Mouse (Mus musculus) megakaryocyte progenitor cell, adult 5-6 weeks (primary cell): ENCODE data around the gene Ulk3. TPM values are rescaled to one million over a fixed set of nuclear protein-coding genes. Genes with fewer than 3 reads are reported as not detected.

Source experiments
- ATAC-seq: replicated peaks from 2 replicates; pipeline ENCODE4 v1.8.0; 2016; ENCODE audit warnings: mild to moderate bottlenecking, moderate TSS enrichment, inconsistent platforms; ENCODE audit not compliant: poor library complexity
- total RNA-seq, 2 experiments: library from RNA; stranded (forward) in 1 of 2; stranded (reverse) in 1 of 2; fragments of 157-497, 149-512 nt in 1 of 2; fragments of 200-1000 nt in 1 of 2; gene quantifications; 2 replicates each; pipeline versions ENCODE4 v1.2.3 to v1.2.4; 2015 to 2017

Gene Ulk3
- total RNA-seq, 2 experiments from 2014 or later, result 1.8 to 4.0 TPM

DNA sequence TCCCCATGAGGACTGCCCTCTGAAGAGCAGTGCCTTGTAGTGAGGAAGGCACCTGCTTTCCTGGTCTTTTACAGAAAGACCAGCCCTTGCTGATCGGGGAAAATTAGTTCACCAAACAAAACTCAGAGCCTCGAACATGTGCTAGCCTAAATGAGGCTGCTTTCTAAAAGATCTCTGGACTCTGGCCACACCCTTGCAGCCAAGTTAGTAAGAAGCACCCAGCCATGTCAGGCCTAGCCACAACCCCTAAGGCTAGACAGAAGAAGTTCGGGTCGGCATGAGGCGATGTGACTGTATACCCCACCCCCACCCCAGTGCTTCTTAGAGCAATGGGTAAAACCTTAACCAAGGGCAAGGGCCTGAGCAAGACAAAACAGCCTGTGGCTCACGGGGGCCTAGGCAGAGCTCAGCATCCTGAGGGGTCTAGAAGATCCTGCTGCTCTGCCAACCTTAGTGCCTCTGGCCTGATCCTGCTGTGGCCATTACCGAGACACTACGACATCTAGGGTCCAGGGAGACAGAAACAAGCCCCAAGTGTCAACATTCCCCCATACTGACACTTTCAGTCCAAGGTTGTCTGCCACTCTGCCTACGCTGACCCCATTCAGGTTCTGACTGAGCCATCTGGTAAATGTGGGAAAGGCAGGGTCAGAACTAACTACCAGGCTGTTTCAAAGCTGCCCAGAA, 54.1 kb downstream of the Ulk3 start:
- no peak for ATAC-seq

DNA sequence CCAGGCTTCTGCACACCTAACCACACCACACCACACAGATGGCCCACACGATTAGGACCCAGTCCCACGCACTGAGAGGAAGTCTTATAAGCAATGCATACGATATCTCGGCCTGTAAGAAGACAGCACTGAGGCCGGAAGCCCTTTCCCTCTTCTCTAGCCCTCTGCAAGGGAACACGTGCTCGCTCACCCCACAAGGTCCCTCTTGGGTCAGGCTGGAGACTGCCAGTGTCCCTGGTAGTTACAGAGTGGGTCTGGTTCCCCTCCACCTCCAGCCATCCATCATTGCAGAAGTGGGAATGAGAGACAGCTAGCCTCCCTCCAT, 54.6 kb downstream of the Ulk3 start:
- ATAC-seq, result peak; percentile 27

- ATAC-seq, result no peak
Measured at GRCm38 (mm10) chr9:57644442-57644943, 55.2 kb downstream of the Ulk3 start.

- ATAC-seq, result peak; percentile 61
Measured at GRCm38 (mm10) chr9:57644944-57645893, 56.0 kb downstream of the Ulk3 start.

Other genes with a start within 250 kb of the Ulk3 start
- gene Ppcdc, start 149.3 kb upstream of the Ulk3 start, total RNA-seq (2015), result 13.4 and 15.4 TPM in 2 replicates
- 15.9 and 19.1 TPM in 2 replicates for gene Ppcdc, start 149.3 kb upstream of the Ulk3 start, total RNA-seq (2017)
- 0.77 and 1.9 TPM in 2 replicates for gene Scamp5, start 121.4 kb upstream of the Ulk3 start, total RNA-seq (2015)
- gene Scamp5, start 121.4 kb upstream of the Ulk3 start, total RNA-seq (2017), result 1.1 and 1.8 TPM in 2 replicates
- 0.12 and 0.30 TPM in 2 replicates for gene Rpp25, start 85.4 kb upstream of the Ulk3 start, total RNA-seq (2015)
- 0.20 TPM in 1 of 2 replicates, not detected in the other for gene Rpp25, start 85.4 kb upstream of the Ulk3 start, total RNA-seq (2017)
- gene Cox5a, start 68.2 kb upstream of the Ulk3 start, total RNA-seq (2015), result 617 and 644 TPM in 2 replicates
- gene Cox5a, start 68.2 kb upstream of the Ulk3 start, total RNA-seq (2017), result 85.1 and 114 TPM in 2 replicates
- gene Fam219b, start 51.9 kb upstream of the Ulk3 start, total RNA-seq (2015), result 4.5 and 6.9 TPM in 2 replicates
- gene Fam219b, start 51.9 kb upstream of the Ulk3 start, total RNA-seq (2017), result 9.2 and 12.8 TPM in 2 replicates
- gene Mpi, start 36.7 kb upstream of the Ulk3 start, total RNA-seq (2015), result 15.5 and 21.5 TPM in 2 replicates
- gene Mpi, start 36.7 kb upstream of the Ulk3 start, total RNA-seq (2017), result 14.0 and 17.2 TPM in 2 replicates
- gene Scamp2, start 28.5 kb upstream of the Ulk3 start, total RNA-seq (2015), result 71.1 and 73.2 TPM in 2 replicates
- 26.2 and 28.2 TPM in 2 replicates for gene Scamp2, start 28.5 kb upstream of the Ulk3 start, total RNA-seq (2017)
- not detected in 2 replicates for gene Cplx3, start 16.8 kb downstream of the Ulk3 start, total RNA-seq (2015)
- gene Cplx3, start 16.8 kb downstream of the Ulk3 start, total RNA-seq (2017), result not detected in 2 replicates
- not detected in 2 replicates for gene Lman1l, start 31.3 kb downstream of the Ulk3 start, total RNA-seq (2015)
- gene Lman1l, start 31.3 kb downstream of the Ulk3 start, total RNA-seq (2017), result not detected in 2 replicates
- 58.6 and 71.3 TPM in 2 replicates for gene Csk, start 64.2 kb downstream of the Ulk3 start, total RNA-seq (2015)
- 119 and 152 TPM in 2 replicates for gene Csk, start 64.2 kb downstream of the Ulk3 start, total RNA-seq (2017)
- not detected in 2 replicates for gene Cyp1a2, start 94.3 kb downstream of the Ulk3 start, total RNA-seq (2015)
- gene Cyp1a2, start 94.3 kb downstream of the Ulk3 start, total RNA-seq (2017), result not detected in 2 replicates
- gene Cyp1a1, start 98.5 kb downstream of the Ulk3 start, total RNA-seq (2015), result 0.39 TPM in 1 of 2 replicates, not detected in the other
- gene Cyp1a1, start 98.5 kb downstream of the Ulk3 start, total RNA-seq (2017), result 0.20 TPM in 1 of 2 replicates, not detected in the other
- 6.4 and 8.2 TPM in 2 replicates for gene Edc3, start 119.1 kb downstream of the Ulk3 start, total RNA-seq (2015)
- 4.5 and 4.8 TPM in 2 replicates for gene Edc3, start 119.1 kb downstream of the Ulk3 start, total RNA-seq (2017)
- 32.6 and 43.0 TPM in 2 replicates for gene Clk3, start 176.4 kb downstream of the Ulk3 start, total RNA-seq (2015)
- 36.4 and 40.8 TPM in 2 replicates for gene Clk3, start 176.4 kb downstream of the Ulk3 start, total RNA-seq (2017)
- 2.4 and 3.8 TPM in 2 replicates for gene Arid3b, start 247.3 kb downstream of the Ulk3 start, total RNA-seq (2015)
- gene Arid3b, start 247.3 kb downstream of the Ulk3 start, total RNA-seq (2017), result 0.87 and 0.98 TPM in 2 replicates